9 mouse cellular contexts compared by ENCODE assay signal in the genomic region with DNA sequence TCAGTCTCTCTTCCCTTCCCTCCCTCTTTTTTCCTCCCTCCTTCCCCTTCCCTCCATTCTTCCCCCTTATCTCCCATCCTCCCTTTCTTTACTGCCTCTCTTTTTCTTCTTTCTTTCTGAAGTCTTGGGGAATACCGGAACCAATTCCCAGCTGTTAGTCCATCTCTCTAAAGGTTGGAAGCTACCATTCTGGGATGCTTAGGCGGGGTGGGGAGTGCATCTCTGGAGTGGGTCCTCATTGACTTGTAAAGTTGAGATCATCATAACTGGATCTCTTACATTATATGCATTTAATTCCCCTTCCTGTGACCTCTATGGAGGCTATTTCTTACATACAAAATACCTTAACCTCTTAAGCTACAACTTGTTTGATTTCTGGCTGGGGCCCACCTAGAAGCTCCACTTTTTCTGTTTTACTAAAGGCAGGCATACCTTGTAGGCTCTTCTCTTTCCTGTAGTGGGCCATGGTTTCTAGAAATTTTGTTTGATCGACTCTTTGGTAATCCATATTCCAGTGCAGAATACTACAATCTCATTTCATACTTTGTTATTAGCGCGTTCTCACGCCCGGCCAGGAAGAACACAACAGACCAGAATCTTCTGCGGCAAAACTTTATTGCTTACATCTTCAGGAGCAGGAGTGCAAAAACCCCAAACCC.
DNase-seq lines count a peak whose midpoint lies in the region; ATAC-seq and TF ChIP-seq lines count a peak whose summit lies in the region.
"Had no signal": no experiment of that assay in that cellular context is flagged by ENCODE, and none has a peak within 500 bp of the region (broad histone marks: within the 10 kb centered on the region; RNA-seq: fewer than 3 reads in every experiment).

No protein-coding gene starts in this region.

- TF ChIP-seq POLR2A in bone marrow macrophage, adult 2 months (IDR thresholded peaks at IDR 0.05; ENCODE audit: borderline replicate concordance, low read depth, low read length), result no peak

- WGBS in heart, embryonic 10.5 days, result 26% methylated on average over 8 of the region's 8 CpGs
- 23% methylated on average over 8 of the region's 8 CpGs for WGBS in hindbrain, embryonic 11.5 days
- 15% methylated on average over 8 of the region's 8 CpGs for WGBS in midbrain, embryonic 11.5 days

- H3K4me1 ChIP-seq in heart, embryonic 10.5 days, result no peaks in the 10 kb centered on the region; the same call in 1 of the 2 replicates
- H3K4me1 ChIP-seq in bone marrow macrophage, adult 2 months (ENCODE audit: control insufficient read depth, insufficient read depth, low read length), result no peaks in the 10 kb centered on the region
- no peaks in the 10 kb centered on the region for H3K4me1 ChIP-seq in hindbrain, embryonic 11.5 days (replicated peaks; ENCODE audit: control insufficient read depth, insufficient read depth, low read length)
- peaks cover 4% of the 10 kb centered on the region; the same call in 1 of the 2 replicates for H3K4me1 ChIP-seq in midbrain, embryonic 11.5 days (ENCODE audit: control insufficient read depth, insufficient read depth, low read length)

- H3K9me3 ChIP-seq in heart, embryonic 10.5 days, result no peaks in the 10 kb centered on the region
- no peaks in the 10 kb centered on the region for H3K9me3 ChIP-seq in hindbrain, embryonic 11.5 days (ENCODE audit: control insufficient read depth, low read length)
- H3K9me3 ChIP-seq in midbrain, embryonic 11.5 days (ENCODE audit: control insufficient read depth, low read length), result no peaks in the 10 kb centered on the region

- intact Hi-C loops in heart, postnatal 25 days (cut with DNase I), result no loop called here

- peak overlapping the region; percentile 51 for H3K4me2 ChIP-seq in hindbrain, embryonic 11.5 days (replicated peaks; ENCODE audit: low read depth, low read length)
- H3K4me2 ChIP-seq in midbrain, embryonic 11.5 days, result peak overlapping the region; percentile 48

- peak overlapping the region; percentile 62; the same call in 1 of the 2 replicates for H3K27ac ChIP-seq in heart, embryonic 10.5 days
- H3K27ac ChIP-seq in bone marrow macrophage, adult 2 months (ENCODE audit: insufficient read depth, low read depth, low read length), result no peak overlapping the region
- H3K27ac ChIP-seq in hindbrain, embryonic 11.5 days (ENCODE audit: low read depth, low read length), result no peak overlapping the region
- no peak overlapping the region for H3K27ac ChIP-seq in midbrain, embryonic 11.5 days (ENCODE audit: low read depth, low read length)

- no peaks in the 10 kb centered on the region for H3K27me3 ChIP-seq in heart, embryonic 10.5 days (ENCODE audit: insufficient read depth, poor library complexity, severe bottlenecking)
- H3K27me3 ChIP-seq in hindbrain, embryonic 11.5 days (ENCODE audit: control insufficient read depth, insufficient read depth, low read length), result no peaks in the 10 kb centered on the region
- no peaks in the 10 kb centered on the region for H3K27me3 ChIP-seq in midbrain, embryonic 11.5 days (ENCODE audit: control insufficient read depth, insufficient read depth, low read length)
- H3K27me3 ChIP-seq: CH12.LX had no signal

- no peak for DNase-seq in heart, embryonic 10.5 days (ENCODE audit: low spot score)
- no peak for DNase-seq in heart, postnatal 25 days (ENCODE audit: low spot score)
- DNase-seq in hindbrain, embryonic 11.5 days (ENCODE audit: low spot score), result peak; percentile 19
- peak; percentile 92 for DNase-seq in midbrain, embryonic 11.5 days (ENCODE audit: low spot score, missing footprints)
- DNase-seq in urinary bladder, postnatal 36 days (ENCODE audit: low spot score in 2 of 2), result no peak
- DNase-seq in right cerebral cortex, postnatal 4 days, result no peak
- DNase-seq in testis, postnatal 14 days (ENCODE audit: low spot score), result no peak

- no peaks in the 10 kb centered on the region for H3K36me3 ChIP-seq in heart, embryonic 10.5 days
- H3K36me3 ChIP-seq in hindbrain, embryonic 11.5 days (ENCODE audit: control insufficient read depth, insufficient read depth, low read length), result no peaks in the 10 kb centered on the region
- no peaks in the 10 kb centered on the region for H3K36me3 ChIP-seq in midbrain, embryonic 11.5 days (ENCODE audit: control insufficient read depth, insufficient read depth, low read length)

- peak; percentile 68 for ATAC-seq in hindbrain, embryonic 11.5 days (ENCODE audit: low FRiP score)
- ATAC-seq in midbrain, embryonic 11.5 days (ENCODE audit: low FRiP score), result peak; percentile 57

- peak overlapping the region; percentile 52 for H3K9ac ChIP-seq in hindbrain, embryonic 11.5 days (ENCODE audit: low read depth, low read length)
- H3K9ac ChIP-seq in midbrain, embryonic 11.5 days (ENCODE audit: low read length), result peak overlapping the region; percentile 49

- H3K4me3 ChIP-seq in heart, embryonic 10.5 days, result peak overlapping the region; percentile 51
- peak overlapping the region; percentile 36 for H3K4me3 ChIP-seq in bone marrow macrophage, adult 2 months (ENCODE audit: insufficient read depth, low read length)
- peak overlapping the region; percentile 39 for H3K4me3 ChIP-seq in hindbrain, embryonic 11.5 days (ENCODE audit: low read depth, low read length)
- H3K4me3 ChIP-seq in midbrain, embryonic 11.5 days (ENCODE audit: low read depth, low read length), result peak overlapping the region; percentile 33

- no peak for TF ChIP-seq CTCF in bone marrow macrophage, adult 2 months (IDR thresholded peaks at IDR 0.05; ENCODE audit: low read depth, low read length)

Comparison
In these comparisons a context has a peak if more than half of its experiments do, and no peak if none do; other contexts are left out.
1. DNase-seq: peak in hindbrain, embryonic 11.5 days (single experiment) and midbrain, embryonic 11.5 days (single experiment); none in heart, embryonic 10.5 days (single experiment), heart, postnatal 25 days (single experiment), urinary bladder, postnatal 36 days (0 of 2), right cerebral cortex, postnatal 4 days (single experiment) and testis, postnatal 14 days (single experiment).
2. Peak in every context shown above with its lines, with median percentiles within 50 percentile points of each other: H3K4me3 ChIP-seq.